Mouse (Mus musculus) embryonic fibroblast, embryonic 13.5 days (primary cell): ENCODE measurements around the gene Gpank1.

Experiments used
- CTCF ChIP-seq: IDR thresholded peaks from 2 replicates; pipeline ENCODE4 v1.5.1; 2011; ENCODE audit warnings: mild to moderate bottlenecking, control low read depth, low read length, moderate library complexity, borderline replicate concordance; ENCODE audit not compliant: insufficient read depth
- POLR2A ChIP-seq: IDR thresholded peaks from 2 replicates; pipeline ENCODE4 v1.6.1; 2011; ENCODE audit warnings: low read depth, mild to moderate bottlenecking, control low read depth, low read length, moderate library complexity

DNA sequence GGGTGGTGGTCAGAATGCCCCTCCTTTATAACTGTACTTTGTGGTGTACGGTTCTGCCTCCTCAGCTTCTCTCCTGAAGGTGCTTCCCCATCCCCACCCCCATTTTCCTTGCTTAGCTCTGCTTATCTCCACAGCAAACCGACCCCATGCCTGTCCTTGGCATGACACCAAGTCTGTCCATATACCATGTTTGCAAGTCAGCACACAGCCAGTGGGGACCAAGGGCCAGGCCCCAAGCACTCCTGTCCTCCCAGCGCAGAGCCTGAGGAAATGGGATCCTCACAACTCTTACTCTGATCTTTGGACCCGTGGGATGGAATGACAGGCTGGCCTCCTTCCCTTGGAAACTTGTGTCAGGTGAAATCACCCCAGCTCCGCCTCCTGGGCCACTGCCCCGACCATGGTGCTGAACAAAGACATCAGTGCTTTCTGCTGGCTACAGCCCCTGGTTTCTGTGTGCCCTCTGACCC is 18.0 kb upstream of the Gpank1 start:
- TF ChIP-seq POLR2A (no peak), CTCF (no peak)
